Mouse (Mus musculus) CH12.LX (cell line): ENCODE results near the gene Bri3. TPM values are rescaled to one million over a fixed set of nuclear protein-coding genes. Genes with fewer than 3 reads are reported as not detected.

Source experiments
- DNase-seq: peaks from one replicate; pipeline ENCODE4 v3.0.0-alpha.2; 2013; ENCODE audit errors: extremely low read depth
- H3K27ac ChIP-seq: 2 replicates; pipeline ENCODE4 v1.5.1; 2012; ENCODE audit warnings: low read depth, mild to moderate bottlenecking, control low read depth, moderate library complexity; ENCODE audit not compliant: insufficient read depth
- H3K27me3 ChIP-seq: replicated peaks from 2 replicates; pipeline ENCODE3; 2012; ENCODE audit warnings: inconsistent platforms
- H3K36me3 ChIP-seq, 2 experiments: replicated peaks in 1 of 2; 2 replicates each; pipeline versions ENCODE3 to v1.6.1; 2012; ENCODE audit warnings: inconsistent platforms in 1 of 2, low read length in 1 of 2, mild to moderate bottlenecking in 1 of 2, mixed read lengths in 1 of 2, moderate library complexity in 1 of 2; ENCODE audit not compliant: control insufficient read depth in 1 of 2, insufficient read depth in 1 of 2
- H3K4me1 ChIP-seq, 2 experiments: 2 replicates each; pipeline ENCODE4 v1.6.1; 2012; ENCODE audit warnings: inconsistent platforms in 1 of 2, moderate library complexity in 1 of 2; ENCODE audit not compliant: insufficient read depth in 2 of 2, control insufficient read depth in 1 of 2
- H3K4me2 ChIP-seq: 2 replicates; pipeline ENCODE4 v1.6.1; 2012; ENCODE audit warnings: low read depth, mild to moderate bottlenecking, control low read depth; ENCODE audit not compliant: poor library complexity, insufficient read depth, severe bottlenecking
- H3K4me3 ChIP-seq, 3 experiments: fragments of 150-350 bp in 1 of 3; sonication (generic) in 1 of 3; replicated peaks in 1 of 3; 2 replicates each; pipeline versions ENCODE3 to v1.5.1; 2011 to 2012; ENCODE audit warnings: low read depth in 2 of 3, low read length in 2 of 3, mild to moderate bottlenecking in 2 of 3, moderate library complexity in 2 of 3, control low read depth in 1 of 3, improper control_type of control experiment in 1 of 3, inconsistent platforms in 1 of 3, mixed read lengths in 1 of 3; ENCODE audit not compliant: poor library complexity in 1 of 3
- H3K79me2 ChIP-seq: replicated peaks from 2 replicates; pipeline ENCODE4 v1.6.1; 2012; ENCODE audit warnings: mild to moderate bottlenecking, moderate library complexity; ENCODE audit not compliant: control insufficient read depth, poor library complexity, insufficient read depth, severe bottlenecking; ENCODE audit errors: extremely low read depth
- H3K9ac ChIP-seq: 2 replicates; pipeline ENCODE4 v1.6.1; 2012; ENCODE audit warnings: low read depth, mild to moderate bottlenecking, control low read depth, moderate library complexity; ENCODE audit not compliant: insufficient read depth
- H3K9me3 ChIP-seq: replicated peaks from 2 replicates; pipeline ENCODE3; 2012; ENCODE audit warnings: low read length, inconsistent platforms, mixed read lengths
- BHLHE40 ChIP-seq: IDR thresholded peaks from 2 replicates; pipeline ENCODE4 v1.6.1; 2011; ENCODE audit warnings: mild to moderate bottlenecking, low read depth, low read length, improper control_type of control experiment
- CHD1 ChIP-seq: IDR thresholded peaks from 2 replicates; pipeline ENCODE4 v1.6.1; 2012; ENCODE audit warnings: low read depth, low read length, improper control_type of control experiment, inconsistent platforms
- CHD2 ChIP-seq: IDR thresholded peaks from 2 replicates; pipeline ENCODE4 v1.6.1; 2011; ENCODE audit warnings: low read length, improper control_type of control experiment
- CTCF ChIP-seq, 2 experiments: IDR thresholded peaks in 1 of 2; conservative IDR thresholded peaks in 1 of 2; 2 replicates each; pipeline ENCODE4 v1.5.1; 2011 to 2012; ENCODE audit warnings: low read depth in 2 of 2, low read length in 2 of 2, improper control_type of control experiment in 1 of 2, inconsistent platforms in 1 of 2, mild to moderate bottlenecking in 1 of 2, moderate library complexity in 1 of 2
- E2F4 ChIP-seq: IDR thresholded peaks from 2 replicates; pipeline ENCODE4 v1.6.1; 2011; ENCODE audit warnings: low read depth, low read length, improper control_type of control experiment; ENCODE audit not compliant: insufficient replicate concordance
- ELF1 ChIP-seq: IDR thresholded peaks from 2 replicates; pipeline ENCODE4 v1.6.1; 2014; ENCODE audit warnings: low read depth, mild to moderate bottlenecking, inconsistent platforms, low read length, improper control_type of control experiment
- EP300 ChIP-seq: IDR thresholded peaks from 2 replicates; pipeline ENCODE4 v1.6.1; 2011; ENCODE audit warnings: low read length, improper control_type of control experiment
- ETS1 ChIP-seq: conservative IDR thresholded peaks from 2 replicates; pipeline ENCODE4 v1.6.1; 2012; ENCODE audit warnings: low read depth, mild to moderate bottlenecking, inconsistent platforms, low read length, improper control_type of control experiment, moderate library complexity
- GABPA ChIP-seq: IDR thresholded peaks from 2 replicates; pipeline ENCODE4 v1.6.1; 2012; ENCODE audit warnings: low read depth, low read length, improper control_type of control experiment, inconsistent platforms; ENCODE audit not compliant: insufficient replicate concordance
- HCFC1 ChIP-seq: IDR thresholded peaks from 2 replicates; pipeline ENCODE4 v1.6.1; 2012; ENCODE audit warnings: low read depth, mild to moderate bottlenecking, inconsistent platforms, low read length, improper control_type of control experiment
- IRF4 ChIP-seq: IDR thresholded peaks from 2 replicates; pipeline ENCODE4 v1.6.1; 2014; ENCODE audit warnings: low read depth, mild to moderate bottlenecking, inconsistent platforms, low read length, improper control_type of control experiment
- JUN ChIP-seq: IDR thresholded peaks from 2 replicates; pipeline ENCODE4 v1.6.1; 2011; ENCODE audit warnings: low read depth, mild to moderate bottlenecking, low read length, improper control_type of control experiment, moderate library complexity; ENCODE audit not compliant: insufficient read depth
- JUND ChIP-seq: conservative IDR thresholded peaks from 2 replicates; pipeline ENCODE4 v1.6.1; 2011; ENCODE audit warnings: low read depth, low read length, improper control_type of control experiment
- KAT2A ChIP-seq: IDR thresholded peaks from 2 replicates; pipeline ENCODE4 v1.6.1; 2012; ENCODE audit warnings: low read length, improper control_type of control experiment, inconsistent platforms; ENCODE audit not compliant: insufficient replicate concordance
- MAFK ChIP-seq: IDR thresholded peaks from 2 replicates; pipeline ENCODE4 v1.6.1; 2011; ENCODE audit warnings: low read length, improper control_type of control experiment; ENCODE audit not compliant: insufficient replicate concordance
- MAX ChIP-seq: IDR thresholded peaks from 2 replicates; pipeline ENCODE4 v1.6.1; 2011; ENCODE audit warnings: low read length, improper control_type of control experiment
- MEF2A ChIP-seq: IDR thresholded peaks from 2 replicates; pipeline ENCODE4 v1.6.1; 2014; ENCODE audit warnings: low read depth, mild to moderate bottlenecking, inconsistent platforms, low read length, improper control_type of control experiment, borderline replicate concordance
- MXI1 ChIP-seq: IDR thresholded peaks from 2 replicates; pipeline ENCODE4 v1.6.1; 2011; ENCODE audit warnings: mild to moderate bottlenecking, low read depth, low read length, improper control_type of control experiment
- MYC ChIP-seq: IDR thresholded peaks from 2 replicates; pipeline ENCODE4 v1.6.1; 2011; ENCODE audit warnings: low read depth, mild to moderate bottlenecking, improper control_type of control experiment, low read length
- NELFE ChIP-seq: IDR thresholded peaks from 2 replicates; pipeline ENCODE4 v1.6.1; 2011; ENCODE audit warnings: low read depth, low read length, improper control_type of control experiment
- NRF1 ChIP-seq: IDR thresholded peaks from 2 replicates; pipeline ENCODE4 v1.6.1; 2014; ENCODE audit warnings: low read depth, mild to moderate bottlenecking, inconsistent platforms, low read length, improper control_type of control experiment, moderate library complexity
- PAX5 ChIP-seq: IDR thresholded peaks from 2 replicates; pipeline ENCODE4 v1.6.1; 2012; ENCODE audit warnings: low read length, inconsistent platforms, mixed read lengths
- POLR2A ChIP-seq: IDR thresholded peaks from 2 replicates; pipeline ENCODE4 v1.6.1; 2011; ENCODE audit warnings: low read depth, mild to moderate bottlenecking, improper control_type of control experiment, low read length
- POLR2AphosphoS2 ChIP-seq: IDR thresholded peaks from 2 replicates; pipeline ENCODE4 v1.6.1; 2011; ENCODE audit warnings: low read depth, low read length, improper control_type of control experiment
- RAD21 ChIP-seq: IDR thresholded peaks from 2 replicates; pipeline ENCODE4 v1.6.1; 2011; ENCODE audit warnings: low read depth, mild to moderate bottlenecking, low read length, improper control_type of control experiment, moderate library complexity
- RCOR1 ChIP-seq: conservative IDR thresholded peaks from 2 replicates; pipeline ENCODE4 v1.6.1; 2012; ENCODE audit warnings: low read depth, mild to moderate bottlenecking, inconsistent platforms, low read length, improper control_type of control experiment
- SIN3A ChIP-seq: IDR thresholded peaks from 2 replicates; pipeline ENCODE4 v1.6.1; 2012; ENCODE audit warnings: low read length, improper control_type of control experiment, inconsistent platforms
- SMC3 ChIP-seq: IDR thresholded peaks from 2 replicates; pipeline ENCODE4 v1.6.1; 2011; ENCODE audit warnings: low read depth, low read length, improper control_type of control experiment
- TBP ChIP-seq: conservative IDR thresholded peaks from 2 replicates; pipeline ENCODE4 v1.6.1; 2011; ENCODE audit warnings: low read depth, low read length, improper control_type of control experiment
- TCF12 ChIP-seq: IDR thresholded peaks from 2 replicates; pipeline ENCODE4 v1.6.1; 2014; ENCODE audit warnings: low read depth, mild to moderate bottlenecking, inconsistent platforms, low read length, improper control_type of control experiment
- UBTF ChIP-seq: IDR thresholded peaks from 2 replicates; pipeline ENCODE4 v1.6.1; 2012; ENCODE audit warnings: low read depth, mild to moderate bottlenecking, inconsistent platforms, low read length, improper control_type of control experiment, moderate library complexity
- USF1 ChIP-seq: IDR thresholded peaks from 2 replicates; pipeline ENCODE4 v1.6.1; 2014; ENCODE audit warnings: low read depth, mild to moderate bottlenecking, inconsistent platforms, low read length, improper control_type of control experiment
- USF2 ChIP-seq: conservative IDR thresholded peaks from 2 replicates; pipeline ENCODE4 v1.6.1; 2011; ENCODE audit warnings: low read depth, low read length, improper control_type of control experiment
- ZC3H11A ChIP-seq: IDR thresholded peaks from 2 replicates; pipeline ENCODE4 v1.6.1; 2012; ENCODE audit warnings: low read depth, mild to moderate bottlenecking, inconsistent platforms, low read length, improper control_type of control experiment
- ZKSCAN1 ChIP-seq: IDR thresholded peaks from 2 replicates; pipeline ENCODE4 v1.6.1; 2012; ENCODE audit warnings: low read depth, inconsistent platforms, low read length, improper control_type of control experiment, borderline replicate concordance
- ZMIZ1 ChIP-seq: IDR thresholded peaks from 2 replicates; pipeline ENCODE4 v1.6.1; 2012; ENCODE audit warnings: low read depth, mild to moderate bottlenecking, inconsistent platforms, low read length, improper control_type of control experiment
- ZNF384 ChIP-seq: IDR thresholded peaks from 2 replicates; pipeline ENCODE4 v1.6.1; 2012; ENCODE audit warnings: low read depth, low read length, improper control_type of control experiment, inconsistent platforms
- dilution Hi-C: fragments of 300-500 bp; cut with MboI; formaldehyde crosslinking; loops from 2 replicates; pipeline ENCODE4 v1.14.3; 2020; ENCODE audit warnings: low sequenced_read_pairs; ENCODE audit not compliant: extremely low pct_unique_long_range_greater_than_20kb, extremely low pct_ligation_motif_present
- in situ Hi-C: fragments of 300-500 bp; cut with MboI; formaldehyde crosslinking; loops from 3 replicates; pipeline ENCODE4 v1.14.3; 2019; ENCODE audit warnings: low sequenced_read_pairs, low pct_ligation_motif_present, low pct_unique_long_range_greater_than_20kb, mixed read lengths
- polyA plus RNA-seq: library from polyadenylated mRNA; unstranded; fragments of >175 nt; gene quantifications from 2 replicates; pipeline ENCODE4 v1.2.1, GENCODE M21; 2012; ENCODE audit warnings: low read depth; ENCODE audit not compliant: insufficient read length
- total RNA-seq, 2 experiments: library from RNA; depleted of rRNA; stranded (reverse); fragments of 300-350 nt in 1 of 2; fragments of >200 nt in 1 of 2; gene quantifications; 2 replicates each; pipeline ENCODE4 v1.2.3; 2012 to 2014

Gene Bri3
- total and polyA plus RNA-seq, 3 experiments, result 9.3 to 41.7 (median 20.3) TPM

DNA sequence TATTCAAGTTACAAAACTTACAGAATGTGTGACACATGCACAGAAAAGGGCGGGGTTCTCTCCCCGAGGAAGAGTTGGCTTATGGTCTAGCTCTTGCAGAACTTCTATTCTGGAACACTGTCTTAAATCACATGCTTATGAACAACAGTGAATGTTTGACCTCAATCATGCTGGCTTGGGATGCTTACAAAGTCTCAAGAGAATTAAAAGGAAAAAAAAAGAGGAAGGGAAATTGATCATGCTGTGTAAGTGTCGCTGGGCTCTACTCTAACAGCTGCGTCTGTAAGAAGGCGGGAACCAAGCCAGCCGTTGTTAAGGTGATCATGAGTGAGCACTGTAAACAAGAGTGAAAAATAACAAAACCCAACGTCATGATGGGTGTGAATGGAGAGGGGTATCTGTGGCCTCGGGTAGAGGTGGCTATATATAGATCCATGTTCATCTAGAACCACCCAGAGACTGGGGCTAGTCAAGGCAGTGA is 39.4 kb downstream of the Bri3 start:
- Histone ChIP-seq H3K27me3 (no peaks in the 10 kb centered on the region), H3K9ac (no peak overlapping the region), H3K9me3 (no peaks in the 10 kb centered on the region), H3K27ac (no peak overlapping the region), H3K4me1 (peaks cover 24 to 61% of the 10 kb centered on the region in 2 experiments), H3K4me2 (peak overlapping the region; percentile 14), H3K79me2 (no peaks in the 10 kb centered on the region), H3K4me3 (no peak overlapping the region), H3K36me3 (peaks cover 0 to 9% of the 10 kb centered on the region in 2 experiments)
- dilution Hi-C loops, result no loop called here
- no peak for TF ChIP-seq RAD21
- peak; percentile 75 for TF ChIP-seq TCF12
- no peak for TF ChIP-seq ELF1
- TF ChIP-seq ZC3H11A, result no peak
- no peak for TF ChIP-seq SMC3
- TF ChIP-seq CHD1, result no peak
- TF ChIP-seq CHD2, result 0 out of 2 replicates have a peak, but pooled peaks have one; percentile 7
- peak; percentile 64 for TF ChIP-seq MAX
- TF ChIP-seq USF2, result no peak
- no peak for TF ChIP-seq JUND
- no peak for TF ChIP-seq TBP
- TF ChIP-seq PAX5, result no peak
- no peak; the same call in 1 of the 2 replicates for TF ChIP-seq RCOR1
- peak; percentile 89 for TF ChIP-seq SIN3A
- TF ChIP-seq NRF1, result no peak
- no peak for TF ChIP-seq ZKSCAN1
- no peak for TF ChIP-seq CTCF (conservative IDR thresholded peaks at IDR 0.05 in 1 of 2, IDR thresholded peaks at IDR 0.05 in 1 of 2; ENCODE audit: low read depth in 2 of 2, low read length in 2 of 2)
- 0 out of 2 replicates have a peak, but pooled peaks have one; percentile 35 for TF ChIP-seq HCFC1
- peak; percentile 70 for TF ChIP-seq IRF4
- TF ChIP-seq KAT2A, result 0 out of 2 replicates have a peak, but pooled peaks have one; percentile 57
- peak; percentile 88 for TF ChIP-seq E2F4
- TF ChIP-seq ZNF384, result peak; percentile 93
- peak; percentile 84 for TF ChIP-seq MEF2A
- TF ChIP-seq BHLHE40, result peak; percentile 78
- TF ChIP-seq USF1, result no peak
- TF ChIP-seq POLR2A, result no peak
- TF ChIP-seq JUN, result no peak
- no peak for TF ChIP-seq UBTF
- TF ChIP-seq ZMIZ1, result 0 out of 2 replicates have a peak, but pooled peaks have one; percentile 55
- peak; percentile 62; the same call in 1 of the 2 replicates for TF ChIP-seq MXI1
- peak; percentile 85 for TF ChIP-seq EP300
- no peak for TF ChIP-seq GABPA
- TF ChIP-seq ETS1, result peak; percentile 93
- no peak for TF ChIP-seq POLR2AphosphoS2
- peak; percentile 72; the same call in 1 of the 2 replicates for TF ChIP-seq MYC
- peak; percentile 29; the same call in 1 of the 2 replicates for TF ChIP-seq NELFE
- TF ChIP-seq MAFK, result no peak
- peak; percentile 90 for DNase-seq
- in situ Hi-C loops, result no loop called here
